Mouse (Mus musculus): Measurements from ENCODE around the gene Chil4. TPM values are rescaled to one million over a fixed set of nuclear protein-coding genes. Genes with fewer than 3 reads are reported as not detected.
"Not testable (repeated sequence)": the region's sequence is repeated elsewhere in the genome, so short reads cannot be mapped to it uniquely, and the experiment has no call there.

Chil4 gene
- 0.19 TPM in 1 of 2 replicates, not detected in the other for polyA plus RNA-seq (2015; fragmentation: Nextera tagmentation; extraction: Ambion mirVana)

GRCm38 (mm10) chr3:106219407-106219806 lies at the start of gene Chil4:
Gene Chil4 (minus strand): TSS chr3:106219507.
- no peak within 1 kb of the TSS for H3K9ac ChIP-seq
- 0 out of 2 replicates have a peak, but pooled peaks cover 5% of the 10 kb centered on the region for H3K9me3 ChIP-seq (replicated peaks)
- 78% methylated on average over 2 of the region's 2 CpGs for WGBS
- H3K4me3 ChIP-seq: no peak within 1 kb of the TSS
- no peaks in the 10 kb centered on the region for H3K27me3 ChIP-seq
- no peak for ATAC-seq (replicated peaks; ENCODE audit: insufficient number of reproducible peaks, insufficient read depth, low FRiP score, low read depth)
- H3K36me3 ChIP-seq: no peaks in the 10 kb centered on the region
- no peaks in the 10 kb centered on the region for H3K4me1 ChIP-seq (replicated peaks)
- H3K27ac ChIP-seq: no peak within 1 kb of the TSS
- H3K4me2 ChIP-seq: no peak within 1 kb of the TSS

GRCm38 (mm10) chr3:106265854-106266253 lies 46.5 kb upstream of the Chil4 start:
- Histone ChIP-seq H3K27me3 (no peaks in the 10 kb centered on the region), H3K9me3 (replicated peaks) (peaks cover 6% of the 10 kb centered on the region), H3K4me3 (no peak overlapping the region), H3K9ac (no peak overlapping the region), H3K27ac (no peak overlapping the region), H3K4me1 (replicated peaks) (no peaks in the 10 kb centered on the region), H3K4me2 (no peak overlapping the region), H3K36me3 (no peaks in the 10 kb centered on the region)
- 67% methylated on average over 2 of the region's 2 CpGs for WGBS
- no peak for ATAC-seq (replicated peaks; ENCODE audit: insufficient number of reproducible peaks, insufficient read depth, low FRiP score, low read depth)

- no peak for ATAC-seq (replicated peaks; ENCODE audit: insufficient number of reproducible peaks, insufficient read depth, low FRiP score, low read depth)
- no peak overlapping the region for H3K27ac ChIP-seq
- no peak overlapping the region for H3K9ac ChIP-seq
- H3K4me3 ChIP-seq: no peak overlapping the region
- H3K9me3 ChIP-seq (replicated peaks): peaks cover 6% of the 10 kb centered on the region
- no peaks in the 10 kb centered on the region for H3K4me1 ChIP-seq (replicated peaks)
- no peaks in the 10 kb centered on the region for H3K36me3 ChIP-seq
- H3K27me3 ChIP-seq: no peaks in the 10 kb centered on the region
- no peak overlapping the region for H3K4me2 ChIP-seq
Measured at GRCm38 (mm10) chr3:106264854-106265253, 45.5 kb upstream of the Chil4 start.

- not testable (repeated sequence) for H3K27ac ChIP-seq; H3K4me3 ChIP-seq; H3K36me3 ChIP-seq; ATAC-seq (replicated peaks; ENCODE audit: insufficient number of reproducible peaks, insufficient read depth, low FRiP score, low read depth); H3K4me2 ChIP-seq; H3K9ac ChIP-seq; H3K27me3 ChIP-seq; H3K4me1 ChIP-seq (replicated peaks)
- peaks cover 34% of the 10 kb centered on the region for H3K9me3 ChIP-seq (replicated peaks)
- 80% methylated on average over 11 of the region's 11 CpGs for WGBS
Measured at GRCm38 (mm10) chr3:106257076-106257475, 37.8 kb upstream of the Chil4 start.

GRCm38 (mm10) chr3:106252719-106253118 lies 33.4 kb upstream of the Chil4 start:
- Histone ChIP-seq H3K27ac (no peak overlapping the region), H3K4me3 (no peak overlapping the region), H3K4me2 (no peak overlapping the region), H3K27me3 (no peaks in the 10 kb centered on the region), H3K9ac (no peak overlapping the region), H3K9me3 (replicated peaks) (peaks cover 26% of the 10 kb centered on the region), H3K4me1 (replicated peaks) (no peaks in the 10 kb centered on the region), H3K36me3 (no peaks in the 10 kb centered on the region)
- 71% methylated on average over 6 of the region's 6 CpGs for WGBS
- ATAC-seq (replicated peaks; ENCODE audit: insufficient number of reproducible peaks, insufficient read depth, low FRiP score, low read depth): no peak

- not testable (repeated sequence) for ATAC-seq (replicated peaks; ENCODE audit: insufficient number of reproducible peaks, insufficient read depth, low FRiP score, low read depth); H3K36me3 ChIP-seq; H3K27ac ChIP-seq; H3K4me2 ChIP-seq; H3K4me3 ChIP-seq; H3K4me1 ChIP-seq (replicated peaks); H3K9ac ChIP-seq; H3K27me3 ChIP-seq
- H3K9me3 ChIP-seq (replicated peaks): peaks cover 26% of the 10 kb centered on the region
- 64% methylated on average over 5 of the region's 5 CpGs for whole genome bisulfite sequencing
Measured at GRCm38 (mm10) chr3:106250763-106251399, 31.6 kb upstream of the Chil4 start.

- not testable (repeated sequence) for H3K4me1 ChIP-seq (replicated peaks); H3K27ac ChIP-seq; H3K4me2 ChIP-seq; ATAC-seq (replicated peaks; ENCODE audit: insufficient number of reproducible peaks, insufficient read depth, low FRiP score, low read depth); H3K4me3 ChIP-seq; H3K9ac ChIP-seq; H3K27me3 ChIP-seq; H3K36me3 ChIP-seq
- WGBS: 75% methylated on average over 9 of the region's 9 CpGs
- H3K9me3 ChIP-seq (replicated peaks): peaks cover 32% of the 10 kb centered on the region
Measured at GRCm38 (mm10) chr3:106247369-106247768, 28.1 kb upstream of the Chil4 start.

GRCm38 (mm10) chr3:106240210-106240609 lies 20.9 kb upstream of the Chil4 start:
- H3K36me3 ChIP-seq; H3K4me1 ChIP-seq (replicated peaks); H3K27ac ChIP-seq; H3K4me3 ChIP-seq; H3K4me2 ChIP-seq; H3K27me3 ChIP-seq; H3K9ac ChIP-seq: not testable (repeated sequence)
- 64% methylated on average over 1 of the region's 1 CpGs for WGBS
- 0 out of 2 replicates have a peak, but pooled peaks have one; percentile 18 for ATAC-seq (replicated peaks; ENCODE audit: insufficient number of reproducible peaks, insufficient read depth, low FRiP score, low read depth)
- H3K9me3 ChIP-seq (replicated peaks): peaks cover 17% of the 10 kb centered on the region; the same call in 1 of the 2 replicates

GRCm38 (mm10) chr3:106239196-106239791 lies 20.0 kb upstream of the Chil4 start:
- H3K4me1 ChIP-seq (replicated peaks): no peaks in the 10 kb centered on the region
- no peak overlapping the region for H3K27ac ChIP-seq
- H3K4me2 ChIP-seq: no peak overlapping the region
- H3K4me3 ChIP-seq: no peak overlapping the region
- peaks cover 13% of the 10 kb centered on the region; the same call in 1 of the 2 replicates for H3K9me3 ChIP-seq (replicated peaks)
- H3K9ac ChIP-seq: no peak overlapping the region
- H3K27me3 ChIP-seq: no peaks in the 10 kb centered on the region
- ATAC-seq (replicated peaks; ENCODE audit: insufficient number of reproducible peaks, insufficient read depth, low FRiP score, low read depth): no peak
- H3K36me3 ChIP-seq: no peaks in the 10 kb centered on the region
- WGBS: 77% methylated on average over 5 of the region's 5 CpGs

- H3K36me3 ChIP-seq; H3K27me3 ChIP-seq; H3K4me2 ChIP-seq; H3K4me1 ChIP-seq (replicated peaks); H3K9me3 ChIP-seq (replicated peaks); H3K9ac ChIP-seq; H3K4me3 ChIP-seq; H3K27ac ChIP-seq; ATAC-seq (replicated peaks; ENCODE audit: insufficient number of reproducible peaks, insufficient read depth, low FRiP score, low read depth): not testable (repeated sequence)
- WGBS: 61% methylated on average over 3 of the region's 3 CpGs
Measured at GRCm38 (mm10) chr3:106223391-106223790, 4.1 kb upstream of the Chil4 start.

- H3K27me3 ChIP-seq: no peaks in the 10 kb centered on the region
- no peak overlapping the region for H3K4me3 ChIP-seq
- H3K9me3 ChIP-seq (replicated peaks): 0 out of 2 replicates have a peak, but pooled peaks cover 5% of the 10 kb centered on the region
- H3K36me3 ChIP-seq: no peaks in the 10 kb centered on the region
- no peak overlapping the region for H3K27ac ChIP-seq
- no peak for ATAC-seq (replicated peaks; ENCODE audit: insufficient number of reproducible peaks, insufficient read depth, low FRiP score, low read depth)
- no peak overlapping the region for H3K9ac ChIP-seq
- no peaks in the 10 kb centered on the region for H3K4me1 ChIP-seq (replicated peaks)
- 86% methylated on average over 1 of the region's 1 CpGs for WGBS
- H3K4me2 ChIP-seq: no peak overlapping the region
Measured at GRCm38 (mm10) chr3:106221625-106222265, 2.4 kb upstream of the Chil4 start.
